Mouse (Mus musculus): Measurements from ENCODE around the gene Alkbh6. TPM values are rescaled to one million over a fixed set of nuclear protein-coding genes. Genes with fewer than 3 reads are reported as not detected.
A peak's percentile ranks its signal among the peaks of the same experiment; 100 is the strongest.

Gene Alkbh6
- polyA plus RNA-seq, 1 experiment, result 20.7 TPM

GRCm38 (mm10) chr7:30335688-30336087 lies 27.2 kb downstream of the Alkbh6 start:
- Histone ChIP-seq H3K4me3 (ENCODE audit: insufficient read depth, low read length) (no peak overlapping the region), H3K27ac (ENCODE audit: insufficient read depth, low read length) (no peak overlapping the region), H3K4me1 (ENCODE audit: control insufficient read depth, insufficient read depth, low read length) (no peaks in the 10 kb centered on the region)
- TF ChIP-seq CTCF (IDR thresholded peaks at IDR 0.05; ENCODE audit: borderline replicate concordance, insufficient read depth, low read length), result no peak
- no peak for TF ChIP-seq POLR2A (IDR thresholded peaks at IDR 0.05; ENCODE audit: low read depth, low read length)

GRCm38 (mm10) chr7:30336384-30336783 lies 27.9 kb downstream of the Alkbh6 start:
- H3K4me3 ChIP-seq (ENCODE audit: insufficient read depth, low read length), result no peak overlapping the region
- no peak for TF ChIP-seq POLR2A (IDR thresholded peaks at IDR 0.05; ENCODE audit: low read depth, low read length)
- TF ChIP-seq CTCF (IDR thresholded peaks at IDR 0.05; ENCODE audit: borderline replicate concordance, insufficient read depth, low read length), result peak; percentile 68; the same call in 1 of the 2 replicates
- no peaks in the 10 kb centered on the region for H3K4me1 ChIP-seq (ENCODE audit: control insufficient read depth, insufficient read depth, low read length)
- H3K27ac ChIP-seq (ENCODE audit: insufficient read depth, low read length), result no peak overlapping the region

- TF ChIP-seq POLR2A (IDR thresholded peaks at IDR 0.05; ENCODE audit: low read depth, low read length) (no peak), CTCF (IDR thresholded peaks at IDR 0.05; ENCODE audit: borderline replicate concordance, insufficient read depth, low read length) (no peak)
- no peak overlapping the region for H3K4me3 ChIP-seq (ENCODE audit: insufficient read depth, low read length)
- no peaks in the 10 kb centered on the region for H3K4me1 ChIP-seq (ENCODE audit: control insufficient read depth, insufficient read depth, low read length)
Observed at GRCm38 (mm10) chr7:30339432-30340109, 31.1 kb downstream of the Alkbh6 start.

GRCm38 (mm10) chr7:30346635-30347379 lies 38.3 kb downstream of the Alkbh6 start:
- no peak overlapping the region for H3K4me3 ChIP-seq (ENCODE audit: insufficient read depth, low read length)
- H3K27ac ChIP-seq (ENCODE audit: insufficient read depth, low read length), result no peak overlapping the region
- no peaks in the 10 kb centered on the region for H3K4me1 ChIP-seq (ENCODE audit: control insufficient read depth, insufficient read depth, low read length)
- TF ChIP-seq CTCF (IDR thresholded peaks at IDR 0.05; ENCODE audit: borderline replicate concordance, insufficient read depth, low read length), result no peak
- TF ChIP-seq POLR2A (IDR thresholded peaks at IDR 0.05; ENCODE audit: low read depth, low read length), result no peak

More at GRCm38 (mm10) chr7:30339432-30340109, 31.1 kb downstream of the Alkbh6 start:
- no peak overlapping the region for H3K27ac ChIP-seq (ENCODE audit: insufficient read depth, low read length)

GRCm38 (mm10) chr7:30347828-30348227 lies 39.3 kb downstream of the Alkbh6 start:
- no peaks in the 10 kb centered on the region for H3K4me1 ChIP-seq (ENCODE audit: control insufficient read depth, insufficient read depth, low read length)
- TF ChIP-seq CTCF (IDR thresholded peaks at IDR 0.05; ENCODE audit: borderline replicate concordance, insufficient read depth, low read length), result peak; percentile 56
- no peak for TF ChIP-seq POLR2A (IDR thresholded peaks at IDR 0.05; ENCODE audit: low read depth, low read length)
- no peak overlapping the region for H3K27ac ChIP-seq (ENCODE audit: insufficient read depth, low read length)
- no peak overlapping the region for H3K4me3 ChIP-seq (ENCODE audit: insufficient read depth, low read length)

GRCm38 (mm10) chr7:30353279-30353822 lies 44.8 kb downstream of the Alkbh6 start:
- Histone ChIP-seq H3K27ac (ENCODE audit: insufficient read depth, low read length) (no peak overlapping the region), H3K4me1 (ENCODE audit: control insufficient read depth, insufficient read depth, low read length) (no peaks in the 10 kb centered on the region), H3K4me3 (ENCODE audit: insufficient read depth, low read length) (no peak overlapping the region)
- TF ChIP-seq POLR2A (IDR thresholded peaks at IDR 0.05; ENCODE audit: low read depth, low read length) (no peak), CTCF (IDR thresholded peaks at IDR 0.05; ENCODE audit: borderline replicate concordance, insufficient read depth, low read length) (peak; percentile 37; the same call in 1 of the 2 replicates)

GRCm38 (mm10) chr7:30354059-30354458 lies 45.5 kb downstream of the Alkbh6 start:
- no peak overlapping the region for H3K4me3 ChIP-seq (ENCODE audit: insufficient read depth, low read length)
- TF ChIP-seq CTCF (IDR thresholded peaks at IDR 0.05; ENCODE audit: borderline replicate concordance, insufficient read depth, low read length) (no peak), POLR2A (IDR thresholded peaks at IDR 0.05; ENCODE audit: low read depth, low read length) (no peak)
- H3K4me1 ChIP-seq (ENCODE audit: control insufficient read depth, insufficient read depth, low read length), result no peaks in the 10 kb centered on the region
- no peak overlapping the region for H3K27ac ChIP-seq (ENCODE audit: insufficient read depth, low read length)

- no peak overlapping the region for H3K27ac ChIP-seq (ENCODE audit: insufficient read depth, low read length)
Observed at GRCm38 (mm10) chr7:30358378-30359186, 50.1 kb downstream of the Alkbh6 start.

GRCm38 (mm10) chr7:30359276-30359865 lies 50.9 kb downstream of the Alkbh6 start:
- Histone ChIP-seq H3K27ac (ENCODE audit: insufficient read depth, low read length) (no peak overlapping the region), H3K4me3 (ENCODE audit: insufficient read depth, low read length) (no peak overlapping the region), H3K4me1 (ENCODE audit: control insufficient read depth, insufficient read depth, low read length) (no peaks in the 10 kb centered on the region)
- TF ChIP-seq POLR2A (IDR thresholded peaks at IDR 0.05; ENCODE audit: low read depth, low read length), result no peak
- TF ChIP-seq CTCF (IDR thresholded peaks at IDR 0.05; ENCODE audit: borderline replicate concordance, insufficient read depth, low read length), result no peak

More at GRCm38 (mm10) chr7:30358378-30359186, 50.1 kb downstream of the Alkbh6 start:
- H3K4me1 ChIP-seq (ENCODE audit: control insufficient read depth, insufficient read depth, low read length), result no peaks in the 10 kb centered on the region
- H3K4me3 ChIP-seq (ENCODE audit: insufficient read depth, low read length), result no peak overlapping the region
- TF ChIP-seq CTCF (IDR thresholded peaks at IDR 0.05; ENCODE audit: borderline replicate concordance, insufficient read depth, low read length) (no peak), POLR2A (IDR thresholded peaks at IDR 0.05; ENCODE audit: low read depth, low read length) (no peak)

All from embryonic fibroblast, embryonic 13.5 days (primary cell).